Mouse (Mus musculus) brown adipose tissue, adult 24 weeks (tissue): ENCODE data around the gene Atpif1. TPM values are rescaled to one million over a fixed set of nuclear protein-coding genes. Genes with fewer than 3 reads are reported as not detected.
A peak's percentile ranks its signal among the peaks of the same experiment; 100 is the strongest.
"Not testable (repeated sequence)": the region's sequence is repeated elsewhere in the genome, so short reads cannot be mapped to it uniquely, and the experiment has no call there.

ENCODE experiments used
- H3K27ac ChIP-seq: fragments of 200-500 bp; replicated peaks from 2 replicates; pipeline ENCODE4 v1.5.1; 2012; ENCODE audit warnings: low read depth, mild to moderate bottlenecking, low read length
- H3K4me1 ChIP-seq: fragments of 200-500 bp; 2 replicates; pipeline ENCODE4 v1.6.1; 2012; ENCODE audit warnings: low read length, mixed read lengths; ENCODE audit not compliant: control insufficient read depth, insufficient read depth, insufficient read length
- H3K4me3 ChIP-seq: fragments of 200-500 bp; 2 replicates; pipeline ENCODE4 v1.5.1; 2012; ENCODE audit warnings: low read depth, mild to moderate bottlenecking, low read length, moderate library complexity; ENCODE audit not compliant: insufficient read depth
- polyA plus RNA-seq: library from polyadenylated mRNA; stranded (reverse); fragments of >200 nt; gene quantifications from 2 replicates; pipeline ENCODE4 v1.2.4, GENCODE M21; 2012; ENCODE audit not compliant: missing spikeins, insufficient read depth, insufficient read length

Gene Atpif1
- polyA plus RNA-seq: 42.9 and 57.3 TPM in 2 replicates

- Histone ChIP-seq H3K4me3 (peak within 1 kb of the TSS; percentile 86), H3K27ac (peak within 1 kb of the TSS; percentile 30; the same call in 1 of the 2 replicates), H3K4me1 (peaks cover 3% of the 10 kb centered on the region; the same call in 1 of the 2 replicates)
These were observed at the start of gene Atpif1 for GRCm38 (mm10) chr4:132532981-132533916. Gene Atpif1 (minus strand): TSS chr4:132533659.

- Histone ChIP-seq H3K4me3 (no peak overlapping the region), H3K27ac (no peak overlapping the region), H3K4me1 (no peaks in the 10 kb centered on the region)
These were observed 41.4 kb upstream of the Atpif1 start for GRCm38 (mm10) chr4:132574809-132575347.

GRCm38 (mm10) chr4:132573327-132573726 is 39.9 kb upstream of the Atpif1 start:
- no peak overlapping the region for H3K4me3 ChIP-seq
- H3K4me1 ChIP-seq: no peaks in the 10 kb centered on the region
- H3K27ac ChIP-seq: peak overlapping the region; percentile 29; the same call in 1 of the 2 replicates

- H3K27ac ChIP-seq: no peak overlapping the region
- no peak overlapping the region for H3K4me3 ChIP-seq
- no peaks in the 10 kb centered on the region for H3K4me1 ChIP-seq
These were observed 37.7 kb upstream of the Atpif1 start for GRCm38 (mm10) chr4:132571190-132571589.

GRCm38 (mm10) chr4:132569115-132569514 is 35.7 kb upstream of the Atpif1 start:
- no peaks in the 10 kb centered on the region for H3K4me1 ChIP-seq
- H3K27ac ChIP-seq: no peak overlapping the region
- no peak overlapping the region for H3K4me3 ChIP-seq

- Histone ChIP-seq H3K4me3 (peak overlapping the region; percentile 26), H3K27ac (peak overlapping the region; percentile 35; the same call in 1 of the 2 replicates), H3K4me1 (no peaks in the 10 kb centered on the region)
These were observed 33.9 kb upstream of the Atpif1 start for GRCm38 (mm10) chr4:132567361-132567779.

GRCm38 (mm10) chr4:132565089-132565747 is 31.8 kb upstream of the Atpif1 start:
- Histone ChIP-seq H3K27ac (peak overlapping the region; percentile 65), H3K4me3 (peak overlapping the region; percentile 44), H3K4me1 (no peaks in the 10 kb centered on the region)

- H3K4me1 ChIP-seq: no peaks in the 10 kb centered on the region
- peak within 1 kb of the TSS; percentile 65 for H3K27ac ChIP-seq
- H3K4me3 ChIP-seq: peak within 1 kb of the TSS; percentile 44
These were observed 30.5 kb upstream of the Atpif1 start, which contains the start of gene Ptafr for GRCm38 (mm10) chr4:132563965-132564364. Gene Ptafr (plus strand): TSS chr4:132564067.

GRCm38 (mm10) chr4:132563261-132563660 is 29.8 kb upstream of the Atpif1 start:
- peak overlapping the region; percentile 26 for H3K4me3 ChIP-seq
- no peaks in the 10 kb centered on the region for H3K4me1 ChIP-seq
- H3K27ac ChIP-seq: no peak overlapping the region

GRCm38 (mm10) chr4:132555550-132555949 is 22.1 kb upstream of the Atpif1 start:
- not testable (repeated sequence) for H3K27ac ChIP-seq, H3K4me3 ChIP-seq

GRCm38 (mm10) chr4:132554653-132555052 is 21.2 kb upstream of the Atpif1 start:
- H3K4me1 ChIP-seq: no peaks in the 10 kb centered on the region
- H3K4me3 ChIP-seq: no peak overlapping the region
- no peak overlapping the region for H3K27ac ChIP-seq

More at GRCm38 (mm10) chr4:132555550-132555949, 22.1 kb upstream of the Atpif1 start:
- not testable (repeated sequence) for H3K4me1 ChIP-seq

- Histone ChIP-seq H3K4me1 (no peaks in the 10 kb centered on the region), H3K4me3 (no peak overlapping the region), H3K27ac (no peak overlapping the region)
These were observed 20.8 kb upstream of the Atpif1 start for GRCm38 (mm10) chr4:132554221-132554620.

GRCm38 (mm10) chr4:132545851-132546250 is 12.4 kb upstream of the Atpif1 start:
- no peaks in the 10 kb centered on the region for H3K4me1 ChIP-seq
- H3K4me3 ChIP-seq: no peak overlapping the region
- H3K27ac ChIP-seq: no peak overlapping the region

GRCm38 (mm10) chr4:132542724-132543123 is 9.3 kb upstream of the Atpif1 start:
- no peaks in the 10 kb centered on the region for H3K4me1 ChIP-seq
- no peak overlapping the region for H3K4me3 ChIP-seq
- no peak overlapping the region for H3K27ac ChIP-seq

GRCm38 (mm10) chr4:132541413-132541812 is 8.0 kb upstream of the Atpif1 start:
- H3K4me1 ChIP-seq: peaks cover 3% of the 10 kb centered on the region; the same call in 1 of the 2 replicates
- H3K4me3 ChIP-seq: no peak overlapping the region
- no peak overlapping the region for H3K27ac ChIP-seq
